Mouse (Mus musculus) T-helper 1 cell (primary cell): ENCODE data around the gene Edem2.

Experiments
- in situ Hi-C: fragments of 300-600 bp; cut with MboI, MseI; formaldehyde crosslinking; loops from one replicate; pipeline ENCODE4 v1.15.1; 2025; ENCODE audit warnings: high pct_unique_total_duplicates

Edem2 gene

GRCm38 (mm10) chr2:155729158-155729645, at the start of gene Edem2:
Gene Edem2 (minus strand): TSS chr2:155729475.
- in situ Hi-C loops: no loop called here

GRCm38 (mm10) chr2:155779066-155779465, 49.8 kb upstream of the Edem2 start:
- in situ Hi-C loops: no loop called here

GRCm38 (mm10) chr2:155778004-155778403, 48.7 kb upstream of the Edem2 start:
- in situ Hi-C loops: no loop called here

DNA sequence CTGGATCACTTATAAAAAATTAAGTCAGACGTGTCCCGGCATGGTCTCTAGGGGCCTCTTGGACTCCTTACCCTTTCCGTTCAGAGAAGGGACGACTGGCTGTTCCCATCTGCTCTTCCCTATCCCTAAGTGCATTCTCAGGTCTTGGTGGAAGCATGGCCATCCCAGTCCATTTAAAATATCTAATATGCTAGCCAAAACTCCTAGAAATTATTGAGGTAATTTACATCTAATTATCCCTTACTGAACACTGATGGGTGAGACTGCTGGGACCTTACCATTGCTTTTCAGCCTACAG, 48.4 kb upstream of the Edem2 start:
- in situ Hi-C loops: no loop called here

DNA sequence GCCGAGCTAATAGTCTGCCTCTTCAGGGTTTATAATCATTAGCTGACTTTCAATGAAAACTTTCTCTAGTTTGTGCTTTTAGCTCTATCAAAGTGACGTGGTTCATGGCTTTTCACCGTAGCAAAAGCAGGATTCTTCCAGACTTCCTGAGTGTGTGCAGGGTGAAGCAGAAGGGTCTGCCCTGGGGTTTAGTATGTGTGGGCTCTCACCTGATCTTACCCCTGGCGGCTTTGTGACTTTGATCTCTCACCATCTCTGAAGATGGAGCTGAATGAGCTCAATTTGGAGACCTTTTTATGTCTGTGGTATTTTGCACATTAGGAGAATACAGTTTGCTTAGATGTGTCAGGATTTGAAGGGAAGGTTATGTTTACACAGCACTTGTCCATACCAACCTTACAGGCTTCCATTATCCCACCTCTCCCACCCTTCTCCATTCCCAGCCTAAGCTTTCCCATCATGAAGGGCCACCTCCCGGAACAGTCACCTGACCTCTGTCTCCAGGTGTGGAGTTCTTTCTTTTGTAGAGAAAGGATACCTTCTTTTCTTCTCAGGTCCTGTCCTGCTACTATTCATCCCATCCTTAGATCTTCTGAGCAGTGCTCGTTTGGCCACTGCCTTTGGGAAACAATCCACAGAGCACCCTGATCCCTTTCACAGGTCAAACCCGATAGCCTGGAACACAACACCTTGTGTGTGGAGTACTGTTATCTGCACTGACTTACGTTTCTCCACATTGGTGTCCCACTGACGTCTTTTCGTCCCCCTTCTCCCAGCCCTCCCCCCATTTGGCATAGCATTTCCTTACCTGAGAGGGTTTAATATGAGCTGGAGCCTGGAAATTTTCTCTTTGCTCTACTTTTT, 47.8 kb upstream of the Edem2 start:
- in situ Hi-C loops: no loop called here

GRCm38 (mm10) chr2:155775685-155776263, 46.5 kb upstream of the Edem2 start:
- in situ Hi-C loops: no loop called here

DNA sequence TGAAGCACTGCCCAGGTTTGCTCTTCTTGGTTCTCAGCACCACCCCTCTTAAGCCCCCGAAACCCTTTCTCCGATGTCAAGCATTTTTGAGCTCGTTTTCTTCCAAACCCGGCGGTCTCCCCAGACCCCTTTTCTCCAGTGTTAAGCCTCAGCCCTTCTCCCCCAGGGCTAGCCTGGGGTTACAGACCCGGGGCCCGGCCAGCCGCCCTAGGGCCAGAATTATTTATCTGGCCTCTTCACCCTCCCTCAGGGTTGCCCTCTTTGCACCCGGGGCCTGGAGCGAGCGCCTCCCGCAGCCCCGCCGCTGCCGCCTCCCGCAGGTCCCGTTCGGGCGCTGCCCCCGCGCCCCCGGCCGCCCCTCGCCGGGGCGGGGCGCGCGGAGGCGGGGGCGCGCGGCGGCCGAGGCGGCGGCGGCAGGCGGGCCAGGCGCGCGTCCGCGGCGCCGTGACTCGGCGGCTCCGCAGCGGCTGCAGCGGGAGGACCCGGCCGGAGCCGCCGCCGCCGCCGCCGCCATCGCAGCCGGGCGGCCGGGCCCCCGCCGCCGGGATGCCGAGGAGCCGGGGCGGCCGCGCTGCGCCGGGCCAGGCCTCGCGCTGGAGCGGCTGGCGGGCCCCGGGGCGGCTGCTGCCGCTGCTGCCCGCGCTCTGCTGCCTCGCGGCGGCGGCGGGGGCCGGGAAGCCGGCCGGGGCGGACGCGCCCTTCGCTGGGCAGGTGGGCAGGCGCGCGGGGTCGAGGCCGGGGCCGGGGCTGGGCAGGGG, 45.8 kb upstream of the Edem2 start, which contains the start of gene Mmp24:
Mmp24 (plus strand) TSS at position 416 of the 758 bp plus-strand sequence.
- in situ Hi-C loops: loop anchor here (25.0 kb wide), 1 partner anchor 263 kb away; the partner anchor contains the start of genes Acss2 and Ggt7

- in situ Hi-C loops: loop anchor here (25.0 kb wide), 1 partner anchor 262 kb away; the partner anchor contains the start of genes Acss2 and Ggt7
Measured at GRCm38 (mm10) chr2:155774261-155774926, 45.1 kb upstream of the Edem2 start.

GRCm38 (mm10) chr2:155773664-155774063, 44.4 kb upstream of the Edem2 start:
- in situ Hi-C loops: loop anchor here (25.0 kb wide), 1 partner anchor 261 kb away; the partner anchor contains the start of genes Acss2 and Ggt7

DNA sequence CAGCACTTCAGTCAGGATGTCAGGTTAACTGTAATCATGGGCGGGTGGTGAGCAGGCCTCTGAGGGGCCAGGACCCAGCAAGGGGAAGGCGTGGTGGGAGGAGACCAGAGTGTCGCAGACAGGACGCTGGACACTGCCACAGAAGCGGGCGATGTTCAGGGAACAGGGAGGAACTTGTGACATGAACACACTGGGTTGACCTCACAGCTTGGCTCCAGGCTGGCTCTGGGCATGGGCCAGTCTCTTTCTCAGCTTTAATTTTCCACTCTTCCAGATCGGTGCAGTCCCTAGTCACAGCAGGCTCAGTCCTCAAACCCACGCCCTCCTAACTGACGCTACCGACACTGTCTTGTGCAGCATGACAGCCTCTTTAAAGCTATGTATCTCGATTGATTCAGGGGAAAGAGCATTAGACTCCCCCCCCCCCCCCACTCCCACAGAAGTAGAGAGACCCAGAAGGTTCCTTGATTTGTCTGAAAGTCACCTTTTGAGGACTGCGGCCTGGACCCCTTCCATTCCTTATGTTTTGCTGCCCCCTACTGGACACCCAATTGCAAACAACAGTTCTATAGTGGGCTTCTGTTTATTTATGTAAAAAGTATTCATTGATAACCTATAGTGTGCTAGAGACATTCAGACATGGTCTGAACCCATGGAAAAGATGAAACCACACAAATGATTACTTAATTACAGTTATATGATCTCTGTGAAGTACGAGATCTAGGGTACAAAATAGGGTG, 35.6 kb upstream of the Edem2 start:
- in situ Hi-C loops: loop anchor here (25.0 kb wide), 1 partner anchor 253 kb away; the partner anchor contains the start of genes Acss2 and Ggt7

GRCm38 (mm10) chr2:155756855-155757566, 27.7 kb upstream of the Edem2 start:
- in situ Hi-C loops: loop anchor here (25.0 kb wide), 1 partner anchor 245 kb away; the partner anchor contains the start of genes Acss2 and Ggt7

DNA sequence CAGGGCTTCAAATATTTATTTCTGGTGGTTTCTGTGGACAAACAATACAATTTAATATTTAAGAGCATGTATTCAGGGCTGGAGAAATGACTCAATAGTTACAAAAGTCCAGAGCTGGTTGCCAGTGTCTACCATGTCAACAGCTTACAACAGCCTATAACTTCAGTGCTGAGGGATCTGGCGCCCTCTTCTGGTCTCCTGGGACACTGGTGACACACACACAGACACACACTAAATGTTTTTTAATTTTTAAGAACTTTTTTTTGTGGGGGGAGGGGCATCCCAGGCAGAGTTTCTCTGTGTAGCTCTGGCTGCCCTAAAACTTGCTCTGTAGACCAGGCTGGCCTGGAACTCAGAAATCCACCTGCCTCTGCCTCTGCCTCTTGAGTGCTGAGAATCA, 26.5 kb upstream of the Edem2 start:
- in situ Hi-C loops: loop anchor here (25.0 kb wide), 1 partner anchor 243 kb away; the partner anchor contains the start of genes Acss2 and Ggt7

- in situ Hi-C loops: loop anchor here (5.0 to 25.0 kb wide), 2 partner anchors 79 to 239 kb away; partner anchors contain the start of genes Acss2 and Ggt7
Measured at GRCm38 (mm10) chr2:155751014-155751786, 21.9 kb upstream of the Edem2 start, which contains the start of gene Procr. Gene Procr (plus strand): TSS chr2:155751117.

GRCm38 (mm10) chr2:155749394-155749793, 20.1 kb upstream of the Edem2 start:
- in situ Hi-C loops: no loop called here

DNA sequence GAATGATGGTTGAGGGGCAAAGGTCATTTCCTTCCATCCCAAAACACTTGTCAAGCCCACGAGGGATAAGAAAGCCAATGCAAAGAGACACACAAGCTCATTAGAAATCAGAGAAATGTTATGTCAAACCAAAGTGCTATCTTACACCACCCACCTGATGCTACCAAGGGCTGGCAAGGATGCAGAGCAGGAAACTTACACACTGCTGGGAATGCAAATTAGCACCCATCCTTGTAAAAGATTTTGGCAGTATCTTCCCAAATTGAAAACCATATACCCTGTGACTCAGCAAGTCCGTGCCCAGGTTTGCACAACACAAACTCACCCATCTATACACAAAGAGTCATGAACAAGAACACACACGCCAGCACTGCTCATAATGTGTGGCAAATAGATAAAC, 16.2 kb upstream of the Edem2 start:
- in situ Hi-C loops: no loop called here

GRCm38 (mm10) chr2:155743351-155743750, 14.1 kb upstream of the Edem2 start:
- in situ Hi-C loops: no loop called here

DNA sequence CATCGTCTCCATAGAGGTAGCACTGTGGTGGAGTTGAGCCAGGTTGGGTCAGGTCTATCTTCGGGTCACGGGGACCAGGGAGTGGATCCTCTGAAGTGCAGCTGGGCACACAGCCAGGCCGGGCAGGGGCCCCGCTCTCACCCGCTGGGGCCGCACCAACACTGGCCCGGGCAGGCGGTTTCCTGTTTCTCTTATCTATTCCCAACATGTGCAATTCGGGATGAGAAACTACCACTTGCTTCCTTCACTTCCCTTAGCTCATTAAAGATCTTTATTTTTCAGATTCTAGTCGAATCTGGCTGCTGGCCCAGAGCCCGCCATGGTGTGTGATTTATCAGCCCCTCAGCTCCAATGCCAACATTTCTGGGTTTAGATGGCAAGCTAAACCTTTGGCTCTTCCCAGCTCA, 13.7 kb upstream of the Edem2 start:
- in situ Hi-C loops: no loop called here

DNA sequence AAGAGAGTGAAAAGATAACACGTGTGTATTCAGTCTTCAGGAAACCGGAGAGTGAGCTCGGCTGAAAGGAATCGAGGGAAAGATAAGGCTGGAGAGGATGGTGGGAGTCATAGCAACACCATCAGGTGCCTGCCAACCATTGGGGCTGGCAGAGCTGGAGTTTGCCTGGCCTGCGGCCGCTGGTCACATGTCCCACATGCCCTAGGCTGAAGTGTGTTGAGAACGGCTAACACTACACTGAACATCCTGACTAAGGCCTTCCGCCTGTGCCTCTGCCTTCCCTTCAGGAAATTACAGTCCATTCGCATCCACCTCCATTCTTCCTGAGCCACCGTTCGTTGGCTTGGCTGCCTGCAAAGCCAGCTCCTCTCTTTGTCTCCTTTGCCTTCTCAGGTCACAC, 12.9 kb upstream of the Edem2 start:
- in situ Hi-C loops: no loop called here

GRCm38 (mm10) chr2:155737803-155738202, 8.5 kb upstream of the Edem2 start:
- in situ Hi-C loops: no loop called here
